Mouse (Mus musculus) MEL (cell line): ENCODE measurements around the gene Rcor1. TPM values are rescaled to one million over a fixed set of nuclear protein-coding genes. Genes with fewer than 3 reads are reported as not detected.

Experiments used
- DNase-seq: peaks from one replicate; pipeline ENCODE4 v3.0.0; 2011; ENCODE audit warnings: low read depth, low spot score
- H3K27ac ChIP-seq: 2 replicates; pipeline ENCODE4 v1.5.1; 2012; ENCODE audit warnings: low read depth, mild to moderate bottlenecking, control low read depth, low read length, moderate library complexity; ENCODE audit not compliant: control insufficient read depth
- H3K27me3 ChIP-seq, 2 experiments: fragments of 150-350 bp in 1 of 2; sonication (generic) in 1 of 2; 2 replicates each; pipeline ENCODE4 v1.6.1; 2012; ENCODE audit warnings: low read length in 2 of 2, mild to moderate bottlenecking in 2 of 2, improper control_type of control experiment in 1 of 2, moderate library complexity in 1 of 2; ENCODE audit not compliant: insufficient read depth in 2 of 2, control insufficient read depth in 1 of 2
- H3K36me3 ChIP-seq, 2 experiments: 2 replicates each; pipeline ENCODE4 v1.6.1; 2012 to 2014; ENCODE audit warnings: low read length in 2 of 2, improper control_type of control experiment in 1 of 2, inconsistent platforms in 1 of 2, mild to moderate bottlenecking in 1 of 2; ENCODE audit not compliant: insufficient read depth in 2 of 2, control insufficient read depth in 1 of 2
- H3K4me1 ChIP-seq, 2 experiments: fragments of 150-350 bp in 1 of 2; sonication (generic) in 1 of 2; 2 replicates each; pipeline ENCODE4 v1.6.1; 2012; ENCODE audit warnings: low read length in 2 of 2, improper control_type of control experiment in 1 of 2, mild to moderate bottlenecking in 1 of 2; ENCODE audit not compliant: insufficient read depth in 2 of 2, control insufficient read depth in 1 of 2
- H3K4me3 ChIP-seq, 2 experiments: fragments of 150-350 bp in 1 of 2; sonication (generic) in 1 of 2; 2 replicates each; pipeline ENCODE4 v1.5.1; 2012; ENCODE audit warnings: low read depth in 2 of 2, low read length in 2 of 2, mild to moderate bottlenecking in 2 of 2, moderate library complexity in 2 of 2, control low read depth in 1 of 2, improper control_type of control experiment in 1 of 2; ENCODE audit not compliant: control insufficient read depth in 1 of 2, insufficient read depth in 1 of 2
- H3K79me2 ChIP-seq: 2 replicates; pipeline ENCODE4 v1.6.1; 2012; ENCODE audit warnings: mild to moderate bottlenecking, low read length, moderate library complexity; ENCODE audit not compliant: control insufficient read depth, poor library complexity, insufficient read depth
- H3K9ac ChIP-seq: 2 replicates; pipeline ENCODE4 v1.6.1; 2012; ENCODE audit warnings: low read depth, mild to moderate bottlenecking, control low read depth, low read length, moderate library complexity; ENCODE audit not compliant: control insufficient read depth, poor library complexity, severe bottlenecking
- H3K9me3 ChIP-seq: fragments of 150-350 bp; sonication (generic); replicated peaks from 2 replicates; pipeline ENCODE4 v1.6.1; 2012; ENCODE audit warnings: mild to moderate bottlenecking, low read length, improper control_type of control experiment, moderate library complexity; ENCODE audit not compliant: insufficient read depth
- BHLHE40 ChIP-seq: IDR thresholded peaks from 2 replicates; pipeline ENCODE4 v1.6.1; 2012; ENCODE audit warnings: low read depth, mild to moderate bottlenecking, inconsistent platforms, low read length, improper control_type of control experiment, borderline replicate concordance
- CHD1 ChIP-seq: IDR thresholded peaks from 2 replicates; pipeline ENCODE4 v1.6.1; 2012; ENCODE audit warnings: low read depth, mild to moderate bottlenecking, inconsistent platforms, low read length, improper control_type of control experiment
- CTCF ChIP-seq, 3 experiments: IDR thresholded peaks in 2 of 3; conservative IDR thresholded peaks in 1 of 3; 2 replicates each; pipeline ENCODE4 v1.5.1; 2011 to 2012; ENCODE audit warnings: low read length in 3 of 3, low read depth in 2 of 3, mild to moderate bottlenecking in 2 of 3, improper control_type of control experiment in 1 of 3, inconsistent platforms in 1 of 3, mixed read lengths in 1 of 3, moderate library complexity in 1 of 3; ENCODE audit not compliant: control insufficient read depth in 1 of 3, insufficient read depth in 1 of 3, poor library complexity in 1 of 3, severe bottlenecking in 1 of 3
- E2F4 ChIP-seq: IDR thresholded peaks from 2 replicates; pipeline ENCODE4 v1.6.1; 2011; ENCODE audit warnings: low read depth, low read length, improper control_type of control experiment, borderline replicate concordance
- EP300 ChIP-seq, 2 experiments: IDR thresholded peaks; 2 replicates each; pipeline ENCODE4 v1.6.1; 2011; ENCODE audit warnings: improper control_type of control experiment in 2 of 2, low read length in 2 of 2, low read depth in 1 of 2, mild to moderate bottlenecking in 1 of 2
- ETS1 ChIP-seq: IDR thresholded peaks from 2 replicates; pipeline ENCODE4 v1.6.1; 2012; ENCODE audit warnings: low read depth, mild to moderate bottlenecking, inconsistent platforms, low read length, improper control_type of control experiment, moderate library complexity
- GABPA ChIP-seq: IDR thresholded peaks from 2 replicates; pipeline ENCODE4 v1.6.1; 2012; ENCODE audit warnings: low read depth, mild to moderate bottlenecking, inconsistent platforms, low read length, improper control_type of control experiment, moderate library complexity
- GATA1 ChIP-seq: IDR thresholded peaks from 2 replicates; pipeline ENCODE4 v1.6.1; 2011; ENCODE audit warnings: low read depth, low read length, improper control_type of control experiment
- KAT2A ChIP-seq: conservative IDR thresholded peaks from 2 replicates; pipeline ENCODE4 v1.6.1; 2012; ENCODE audit warnings: low read depth, low read length, improper control_type of control experiment, inconsistent platforms
- MAFK ChIP-seq: IDR thresholded peaks from 2 replicates; pipeline ENCODE4 v1.6.1; 2011; ENCODE audit warnings: low read depth, mild to moderate bottlenecking, low read length, improper control_type of control experiment, borderline replicate concordance
- MAX ChIP-seq: IDR thresholded peaks from 2 replicates; pipeline ENCODE4 v1.6.1; 2011; ENCODE audit warnings: low read length, improper control_type of control experiment
- MAZ ChIP-seq: IDR thresholded peaks from 2 replicates; pipeline ENCODE4 v1.6.1; 2012; ENCODE audit warnings: low read depth, mild to moderate bottlenecking, inconsistent platforms, low read length, improper control_type of control experiment
- NRF1 ChIP-seq: IDR thresholded peaks from 2 replicates; pipeline ENCODE4 v1.6.1; 2014; ENCODE audit warnings: low read depth, mild to moderate bottlenecking, inconsistent platforms, low read length, improper control_type of control experiment, moderate library complexity; ENCODE audit not compliant: poor library complexity, insufficient read depth, severe bottlenecking
- POLR2AphosphoS2 ChIP-seq: IDR thresholded peaks from 2 replicates; pipeline ENCODE4 v1.6.1; 2011; ENCODE audit warnings: low read length, improper control_type of control experiment
- RCOR1 ChIP-seq: IDR thresholded peaks from 2 replicates; pipeline ENCODE4 v1.6.1; 2012; ENCODE audit warnings: low read depth, mild to moderate bottlenecking, inconsistent platforms, low read length, improper control_type of control experiment
- SIN3A ChIP-seq: IDR thresholded peaks from 2 replicates; pipeline ENCODE4 v1.6.1; 2012; ENCODE audit warnings: low read length, improper control_type of control experiment, inconsistent platforms
- SMC3 ChIP-seq: IDR thresholded peaks from 2 replicates; pipeline ENCODE4 v1.6.1; 2011; ENCODE audit warnings: low read depth, low read length, improper control_type of control experiment
- TBP ChIP-seq: IDR thresholded peaks from 2 replicates; pipeline ENCODE4 v1.8.0; 2011; ENCODE audit warnings: low read depth, low read length, improper control_type of control experiment
- TCF12 ChIP-seq: IDR thresholded peaks from 2 replicates; pipeline ENCODE4 v1.6.1; 2014; ENCODE audit warnings: low read depth, mild to moderate bottlenecking, inconsistent platforms, low read length, improper control_type of control experiment, moderate library complexity
- USF1 ChIP-seq: IDR thresholded peaks from 2 replicates; pipeline ENCODE4 v1.6.1; 2014; ENCODE audit warnings: low read depth, mild to moderate bottlenecking, inconsistent platforms, low read length, improper control_type of control experiment, moderate library complexity
- ZC3H11A ChIP-seq: IDR thresholded peaks from 2 replicates; pipeline ENCODE4 v1.6.1; 2012; ENCODE audit warnings: low read depth, mild to moderate bottlenecking, inconsistent platforms, low read length, improper control_type of control experiment
- ZMIZ1 ChIP-seq: IDR thresholded peaks from 2 replicates; pipeline ENCODE4 v1.6.1; 2012; ENCODE audit warnings: low read depth, mild to moderate bottlenecking, inconsistent platforms, low read length, improper control_type of control experiment, moderate library complexity
- ZNF384 ChIP-seq: IDR thresholded peaks from 2 replicates; pipeline ENCODE4 v1.6.1; 2012; ENCODE audit warnings: low read depth, mild to moderate bottlenecking, inconsistent platforms, low read length, improper control_type of control experiment
- polyA plus RNA-seq, 2 experiments: library from polyadenylated mRNA; stranded (reverse) in 1 of 2; unstranded in 1 of 2; fragments of >175 nt in 1 of 2; fragments of >200 nt in 1 of 2; gene quantifications; 2 replicates each; pipeline versions ENCODE4 v1.2.1 to v1.2.4; 2012; ENCODE audit warnings: low replicate concordance in 2 of 2, low read depth in 1 of 2; ENCODE audit not compliant: insufficient read length in 2 of 2, insufficient read depth in 1 of 2, missing spikeins in 1 of 2
- total RNA-seq: library from RNA; depleted of rRNA; stranded (reverse); fragments of 300-350 nt; gene quantifications from 2 replicates; pipeline ENCODE4 v1.2.3, GENCODE M21; 2012

Rcor1 gene
- total and polyA plus RNA-seq, 3 experiments: 23.1 to 44.3 (median 37.1) TPM

DNA sequence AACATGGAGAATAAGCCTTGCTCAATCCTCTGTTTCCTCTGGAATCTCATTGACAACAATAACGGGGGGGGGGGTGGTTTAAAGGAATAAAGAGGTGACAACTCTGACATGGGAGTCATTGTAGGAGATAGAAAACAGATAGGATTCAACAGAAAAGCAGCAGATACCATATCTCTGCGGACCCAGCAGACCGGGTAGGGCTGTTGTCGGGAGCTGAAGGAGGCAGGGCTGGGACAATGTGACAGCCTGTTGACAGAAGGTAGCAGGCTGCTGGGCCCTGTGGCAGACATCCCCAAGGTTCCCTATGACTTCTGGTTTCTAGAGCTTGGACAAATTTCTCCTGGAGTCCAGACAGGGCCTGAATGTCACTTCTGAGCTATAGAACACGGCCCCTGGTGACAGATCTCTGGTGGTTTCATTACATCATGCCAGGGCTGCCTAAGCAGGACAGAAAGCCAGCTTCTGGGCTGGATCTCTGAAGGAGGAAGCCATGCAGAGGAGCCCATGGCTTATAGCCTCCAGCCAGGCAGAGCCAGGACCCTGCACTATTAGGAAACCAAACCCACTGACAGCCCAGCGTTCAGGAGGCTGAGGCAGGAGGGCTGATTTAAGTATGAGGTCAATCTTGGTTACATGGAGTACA, 29.4 kb upstream of the Rcor1 start:
- Histone ChIP-seq H3K9me3 (no peaks in the 10 kb centered on the region), H3K27ac (peak overlapping the region; percentile 78), H3K79me2 (no peaks in the 10 kb centered on the region), H3K9ac (peak overlapping the region; percentile 64), H3K27me3 (no peaks in the 10 kb centered on the region), H3K4me1 (peaks cover 26 to 38% of the 10 kb centered on the region in 2 experiments), H3K4me3 (peak overlapping the region; percentile 16 to 20; a peak in 1 of 4 replicates), H3K36me3 (peaks cover 0 to 31% of the 10 kb centered on the region in 2 experiments; a peak in 2 of 4 replicates)
- peak; percentile 60 to 80; a peak in 3 of 4 replicates for TF ChIP-seq EP300 (IDR thresholded peaks at IDR 0.05; ENCODE audit: low read depth in 1 of 2, low read length in 2 of 2)
- TF ChIP-seq BHLHE40: no peak
- TF ChIP-seq ZC3H11A: no peak
- no peak for TF ChIP-seq NRF1
- no peak for TF ChIP-seq KAT2A
- 0 out of 2 replicates have a peak, but pooled peaks have one; percentile 25 for TF ChIP-seq MAX
- TF ChIP-seq TBP: 0 out of 2 replicates have a peak, but pooled peaks have one; percentile 12
- peak; percentile 60 for TF ChIP-seq ETS1
- no peak for TF ChIP-seq MAZ
- no peak for TF ChIP-seq ZNF384
- TF ChIP-seq SIN3A: peak; percentile 62; the same call in 1 of the 2 replicates
- TF ChIP-seq CTCF (IDR thresholded peaks at IDR 0.05 in 2 of 3, conservative IDR thresholded peaks at IDR 0.05 in 1 of 3; ENCODE audit: control insufficient read depth in 1 of 3, insufficient read depth in 1 of 3, low read depth in 2 of 3, low read length in 3 of 3, poor library complexity in 1 of 3, severe bottlenecking in 1 of 3): no peak
- no peak for TF ChIP-seq ZMIZ1
- no peak for TF ChIP-seq USF1
- no peak for TF ChIP-seq GABPA
- TF ChIP-seq TCF12: peak; percentile 70
- TF ChIP-seq GATA1: peak; percentile 62
- no peak for TF ChIP-seq MAFK
- TF ChIP-seq POLR2AphosphoS2: no peak
- DNase-seq: peak; percentile 67

DNA sequence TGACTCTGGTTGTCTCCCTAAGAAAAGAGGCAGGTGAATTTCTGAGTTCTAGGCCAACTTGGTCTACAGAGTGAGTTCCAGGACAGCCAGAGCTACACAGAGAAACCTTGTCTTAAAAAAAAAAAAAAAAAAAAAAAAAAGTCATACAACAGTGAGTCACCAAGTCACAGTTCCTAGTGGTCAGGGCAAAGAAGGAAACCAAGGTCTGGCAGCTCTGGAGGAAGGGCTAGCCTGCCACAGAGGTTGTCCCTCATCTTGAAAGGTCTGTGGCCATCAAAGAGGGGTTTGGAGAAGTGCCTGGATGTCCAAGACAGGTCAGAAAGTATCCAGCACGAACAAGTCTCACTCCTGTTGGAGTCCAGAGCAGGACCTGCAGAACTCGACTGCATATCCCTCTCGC, 22.3 kb upstream of the Rcor1 start:
- no peaks in the 10 kb centered on the region for H3K79me2 ChIP-seq
- TF ChIP-seq TCF12 (no peak), E2F4 (no peak), ZMIZ1 (no peak), GATA1 (no peak), ZNF384 (peak; percentile 84), RCOR1 (no peak), SMC3 (no peak), SIN3A (no peak), CHD1 (no peak)
- no peaks in the 10 kb centered on the region for H3K27me3 ChIP-seq
- peaks cover 0 to 9% of the 10 kb centered on the region in 2 experiments; a peak in 1 of 4 replicates for H3K4me1 ChIP-seq
- H3K9ac ChIP-seq: no peak overlapping the region
- no peaks in the 10 kb centered on the region for H3K36me3 ChIP-seq
- no peak overlapping the region for H3K4me3 ChIP-seq
- no peaks in the 10 kb centered on the region for H3K9me3 ChIP-seq
- no peak overlapping the region for H3K27ac ChIP-seq
- no peak for DNase-seq
